Mouse (Mus musculus): ENCODE data around the gene Cntnap1.

The Cntnap1 gene

GRCm38 (mm10) chr11:101185441-101185840, 15.1 kb downstream of the Cntnap1 start:
- DNase-seq (ENCODE audit: low read depth): no peak

DNA sequence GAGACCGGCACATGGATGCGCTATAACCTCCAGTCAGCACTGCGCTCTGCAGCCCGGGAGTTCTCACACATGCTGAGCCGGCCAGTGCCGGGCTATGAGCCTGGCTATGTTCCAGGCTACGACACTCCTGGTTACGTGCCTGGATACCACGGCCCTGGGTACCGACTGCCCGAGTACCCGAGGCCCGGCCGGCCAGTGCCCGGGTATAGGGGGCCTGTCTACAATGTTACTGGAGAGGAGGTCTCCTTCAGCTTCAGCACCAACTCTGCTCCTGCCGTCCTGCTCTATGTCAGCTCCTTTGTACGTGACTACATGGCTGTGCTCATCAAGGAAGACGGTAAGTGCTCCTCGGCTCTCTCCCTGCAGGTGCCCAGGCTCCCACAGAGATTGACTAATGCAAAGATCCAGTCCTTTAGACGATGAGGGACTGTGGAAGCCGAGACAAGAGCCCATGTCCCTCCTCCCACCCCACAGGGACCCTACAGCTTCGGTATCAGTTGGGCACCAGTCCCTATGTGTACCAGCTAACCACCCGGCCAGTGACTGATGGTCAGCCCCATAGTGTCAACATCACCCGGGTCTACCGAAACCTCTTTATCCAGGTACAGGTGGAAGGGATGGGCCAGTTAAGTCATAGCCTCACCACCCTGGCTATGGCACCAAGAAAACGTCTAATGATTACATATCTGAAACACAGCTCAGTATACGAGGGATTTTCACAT, 16.4 kb downstream of the Cntnap1 start:
- no peak for DNase-seq (ENCODE audit: low read depth)

DNA sequence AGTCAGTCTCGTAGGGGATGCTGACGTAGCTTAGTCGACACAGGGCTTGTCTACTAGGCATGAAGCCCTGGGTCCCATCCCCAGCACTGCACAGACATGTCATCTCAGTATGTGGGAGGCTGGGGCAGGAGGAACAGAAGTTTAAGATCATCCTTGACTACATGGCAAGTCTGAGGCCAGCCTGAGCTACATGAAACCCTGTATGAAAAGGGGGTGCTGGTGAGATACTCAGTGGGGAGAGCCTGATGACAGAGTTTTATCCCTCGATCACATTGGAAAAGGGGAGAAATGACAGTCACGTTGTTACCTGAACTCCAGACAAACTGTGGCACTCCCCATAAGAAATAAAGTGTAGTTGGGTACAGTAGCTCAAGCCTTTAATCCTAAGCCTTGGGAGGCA, 17.2 kb downstream of the Cntnap1 start:
- DNase-seq (ENCODE audit: low read depth): no peak

DNA sequence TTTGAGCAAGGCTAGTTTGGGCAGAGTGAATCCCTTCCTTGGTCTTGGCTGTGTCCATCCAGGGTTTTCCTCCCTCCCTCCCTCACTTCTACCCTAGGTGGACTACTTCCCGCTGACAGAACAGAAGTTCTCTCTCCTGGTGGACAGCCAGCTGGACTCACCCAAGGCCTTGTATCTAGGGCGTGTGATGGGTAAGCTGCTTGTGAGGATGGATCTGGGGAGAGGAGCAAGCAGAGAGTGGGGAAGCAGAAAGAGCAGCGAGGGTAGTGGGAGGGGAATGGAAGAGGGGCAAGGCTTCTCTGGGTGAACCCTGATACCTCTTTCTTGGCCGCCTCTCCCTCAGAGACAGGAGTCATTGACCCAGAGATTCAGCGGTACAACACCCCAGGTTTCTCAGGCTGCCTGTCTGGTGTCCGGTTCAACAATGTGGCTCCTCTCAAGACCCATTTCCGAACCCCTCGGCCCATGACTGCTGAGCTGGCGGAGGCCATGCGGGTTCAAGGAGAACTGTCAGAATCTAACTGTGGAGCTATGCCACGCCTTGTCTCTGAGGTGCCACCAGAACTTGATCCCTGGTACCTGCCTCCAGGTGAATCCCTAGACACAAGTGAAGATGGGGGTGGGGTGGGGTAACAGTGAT, 18.0 kb downstream of the Cntnap1 start:
- no peak for DNase-seq (ENCODE audit: low read depth)

DNA sequence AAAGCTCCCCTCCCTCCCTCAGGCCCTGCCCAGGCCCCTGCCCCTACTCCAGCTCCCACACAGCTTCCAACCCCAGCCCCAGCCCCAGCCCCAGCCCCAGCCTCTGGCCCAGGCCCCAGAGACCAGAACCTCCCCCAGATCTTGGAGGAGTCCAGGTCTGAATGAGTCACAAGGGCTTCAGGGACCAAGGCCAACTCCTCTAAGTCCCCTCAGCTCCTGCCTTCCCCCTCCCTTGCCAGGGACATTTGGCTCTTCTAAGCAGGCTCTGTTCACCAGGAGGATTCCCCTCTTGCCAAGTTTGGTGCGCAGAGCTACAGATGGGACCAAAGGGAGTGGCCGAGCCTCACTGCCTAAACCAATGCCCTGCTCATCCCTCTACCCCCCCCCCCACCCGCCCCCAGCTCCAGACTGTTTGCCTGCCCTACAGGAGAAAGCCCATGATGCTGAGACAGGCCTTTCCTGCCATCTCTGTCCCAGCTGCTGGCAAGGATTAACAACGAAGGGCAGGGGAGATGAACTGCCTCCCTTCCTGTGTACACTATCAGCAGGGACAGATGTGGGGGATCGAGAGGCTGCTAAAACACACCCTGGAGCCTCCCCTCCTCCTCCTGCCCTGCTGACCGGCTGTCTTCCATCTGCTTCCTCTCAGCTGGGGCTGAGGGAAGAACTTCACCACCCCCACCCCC, 19.3 kb downstream of the Cntnap1 start:
- peak; percentile 90 for DNase-seq (ENCODE audit: low read depth)

GRCm38 (mm10) chr11:101190181-101190912, 20.0 kb downstream of the Cntnap1 start:
- no peak for DNase-seq (ENCODE audit: low read depth)

- no peak for DNase-seq (ENCODE audit: low read depth)
These were observed 20.9 kb downstream of the Cntnap1 start for GRCm38 (mm10) chr11:101190913-101191907.

DNA sequence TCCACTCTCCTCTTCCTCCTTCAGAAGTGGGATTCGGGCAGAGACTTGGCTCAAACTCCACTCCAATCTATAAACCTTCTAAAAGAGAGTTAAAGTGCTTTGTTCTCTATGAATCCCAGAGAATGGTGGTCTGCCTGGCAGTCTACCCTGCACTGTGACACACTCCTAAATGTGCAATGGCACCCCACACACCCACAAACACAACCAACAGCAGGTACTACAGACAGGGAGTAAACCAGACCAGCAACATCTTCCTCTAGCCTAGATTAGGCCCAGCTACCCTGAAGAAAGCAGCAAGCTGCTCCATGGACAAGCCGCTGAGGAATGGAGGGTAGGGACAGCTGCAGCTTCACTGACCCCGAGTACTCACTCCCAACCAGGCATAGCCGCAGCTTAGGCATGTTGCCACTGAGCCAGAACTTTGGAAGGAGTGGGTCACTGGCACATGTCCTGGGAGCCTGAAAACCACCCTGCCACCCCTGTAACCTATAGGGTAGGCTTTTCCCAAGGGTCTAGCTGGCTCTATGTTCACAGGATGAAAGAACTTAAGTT, 21.7 kb downstream of the Cntnap1 start:
- no peak for DNase-seq (ENCODE audit: low read depth)

GRCm38 (mm10) chr11:101192646-101193045, 22.3 kb downstream of the Cntnap1 start:
- no peak for DNase-seq (ENCODE audit: low read depth)

- DNase-seq (ENCODE audit: low read depth): no peak
These were observed 22.8 kb downstream of the Cntnap1 start for GRCm38 (mm10) chr11:101193076-101193475.

DNA sequence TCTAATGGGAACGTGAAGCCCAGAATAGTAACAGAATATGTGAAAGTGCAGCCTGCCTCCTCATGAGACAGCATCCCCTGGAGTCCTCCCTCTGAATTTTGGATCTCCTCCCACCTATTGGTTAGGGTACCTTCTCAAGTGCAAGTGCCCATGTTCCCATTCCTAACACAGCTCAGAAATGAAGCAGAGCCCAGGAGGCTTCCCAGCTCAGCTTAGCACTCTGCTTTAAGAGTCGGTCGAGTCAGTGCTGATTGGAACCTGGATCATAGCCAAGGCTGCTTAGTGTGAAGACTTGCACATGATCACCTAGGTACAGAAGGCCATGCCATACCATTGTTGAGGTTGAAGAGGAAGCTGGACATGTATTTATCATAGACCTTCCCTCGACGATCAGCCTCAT, 23.8 kb downstream of the Cntnap1 start:
- peak; percentile 41 for DNase-seq (ENCODE audit: low read depth)

DNA sequence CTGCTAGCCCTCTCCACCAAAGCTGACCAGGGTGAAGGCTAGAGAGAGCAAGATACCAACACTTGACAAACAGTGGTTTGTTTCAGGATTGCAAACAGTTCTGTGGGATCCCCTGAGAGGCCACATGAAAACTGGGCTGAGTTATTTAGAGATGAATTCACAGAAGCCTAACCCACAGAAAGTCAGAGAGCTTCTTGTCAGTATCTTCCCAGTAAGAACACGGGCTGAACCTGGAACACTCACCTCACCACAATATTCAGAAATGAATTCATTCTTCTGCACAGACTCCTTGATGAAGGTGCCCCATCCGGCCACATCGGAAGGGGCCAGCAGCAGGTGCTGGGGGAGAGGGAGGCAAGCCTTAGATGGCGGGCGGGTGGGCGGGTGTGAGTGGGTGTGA, 24.3 kb downstream of the Cntnap1 start:
- no peak for DNase-seq (ENCODE audit: low read depth)

DNA sequence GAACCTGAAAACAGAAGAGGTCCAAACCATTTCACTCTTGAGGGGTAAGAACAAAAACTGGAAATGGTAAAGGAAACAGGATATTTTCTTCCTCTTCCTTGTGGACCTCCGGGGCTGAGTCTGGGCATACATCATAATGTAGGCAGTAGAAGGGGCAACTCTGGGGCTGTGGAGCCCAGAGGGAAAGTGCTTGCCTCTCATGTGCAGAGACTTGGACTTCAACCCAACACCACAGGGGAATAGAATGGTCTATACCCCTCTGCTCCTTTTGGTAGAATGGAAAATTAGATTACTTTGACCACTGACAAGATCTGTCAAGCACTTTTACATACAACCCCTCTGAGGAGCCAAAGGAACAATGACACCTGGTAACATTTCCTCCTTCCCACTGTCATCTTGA, 24.8 kb downstream of the Cntnap1 start:
- DNase-seq (ENCODE audit: low read depth): no peak

DNA sequence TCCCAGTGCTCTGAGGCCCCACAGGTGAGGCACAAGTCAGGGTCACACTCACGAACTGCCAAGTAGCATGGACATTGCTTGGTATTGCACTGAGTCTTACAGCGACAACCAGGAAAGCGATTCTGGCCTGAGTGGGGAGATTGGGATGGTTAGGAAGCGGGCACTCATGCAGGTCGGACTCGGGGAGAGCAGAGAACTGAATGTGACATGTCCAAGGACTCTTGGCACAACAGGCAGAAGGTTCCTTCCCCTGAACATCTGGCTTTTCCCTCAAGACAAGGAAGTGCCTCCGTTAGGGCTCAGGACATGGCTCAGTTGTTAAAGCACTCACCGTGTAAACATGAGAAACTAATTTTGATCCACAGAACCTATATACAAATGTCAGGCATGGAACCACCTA, 25.2 kb downstream of the Cntnap1 start:
- DNase-seq (ENCODE audit: low read depth): no peak

GRCm38 (mm10) chr11:101196175-101196574, 25.9 kb downstream of the Cntnap1 start:
- DNase-seq (ENCODE audit: low read depth): no peak

DNA sequence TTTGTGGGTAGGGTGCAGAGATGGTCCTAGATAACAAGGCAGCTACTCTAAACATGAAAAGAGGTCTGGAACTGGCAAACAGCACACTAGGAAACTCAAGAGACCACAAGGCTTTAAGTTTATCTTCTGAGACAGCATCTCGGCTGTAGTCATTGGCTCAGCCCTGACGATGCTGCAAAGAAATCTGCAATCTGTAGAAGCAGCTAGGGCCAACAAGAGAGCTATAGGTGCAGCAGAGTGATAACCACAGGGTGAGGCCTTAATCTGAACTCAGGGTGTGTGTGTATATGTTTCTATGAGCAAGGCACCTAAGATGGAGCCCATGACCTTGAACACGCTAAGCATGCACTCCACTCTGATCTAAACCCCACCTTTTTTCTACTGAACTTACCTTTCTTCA, 29.2 kb downstream of the Cntnap1 start:
- DNase-seq (ENCODE audit: low read depth): no peak

- peak; percentile 71 for DNase-seq (ENCODE audit: low read depth)
These were observed 30.7 kb downstream of the Cntnap1 start for GRCm38 (mm10) chr11:101200986-101201385.

DNA sequence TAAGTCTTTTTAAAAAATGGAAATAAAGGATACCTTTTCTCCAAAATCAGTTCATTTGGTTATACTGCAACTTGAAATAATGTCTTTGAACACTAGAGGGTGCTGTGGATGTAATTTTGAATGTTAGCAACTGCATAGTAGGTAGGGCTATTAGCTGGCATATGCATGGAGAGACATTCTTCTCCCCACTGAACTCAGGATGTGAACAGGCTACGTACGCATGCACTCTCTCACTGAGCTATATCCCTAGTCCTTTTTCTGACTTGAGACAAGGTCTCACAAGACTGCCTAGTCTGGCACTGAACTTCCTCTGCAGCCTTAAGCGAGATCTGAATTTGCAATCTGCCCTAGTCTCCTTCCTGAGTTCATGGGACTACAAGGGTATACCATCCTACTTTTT, 41.6 kb downstream of the Cntnap1 start:
- DNase-seq (ENCODE audit: low read depth): peak; percentile 93

DNA sequence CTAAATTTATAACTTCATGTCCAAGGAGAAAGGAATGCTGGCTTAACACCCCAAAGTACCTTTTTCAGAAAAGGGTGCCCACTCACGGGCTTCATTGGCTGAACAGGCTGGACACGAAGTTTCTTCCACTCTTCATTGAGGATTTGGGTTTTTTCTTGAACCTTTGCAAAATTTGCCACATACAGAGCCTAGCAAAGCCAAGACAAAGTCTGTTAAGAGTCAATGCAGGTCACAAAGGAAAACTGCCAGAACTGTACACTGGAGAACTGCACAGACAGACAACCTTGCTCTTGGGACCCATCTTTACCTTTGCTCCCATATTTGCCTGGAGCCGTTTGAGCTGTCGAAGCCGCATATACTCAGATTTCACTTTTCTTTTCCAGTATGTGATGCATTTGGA, 46.6 kb downstream of the Cntnap1 start:
- DNase-seq (ENCODE audit: low read depth): no peak

- no peak for DNase-seq (ENCODE audit: low read depth)
These were observed 48.2 kb downstream of the Cntnap1 start for GRCm38 (mm10) chr11:101218436-101219055.

DNA sequence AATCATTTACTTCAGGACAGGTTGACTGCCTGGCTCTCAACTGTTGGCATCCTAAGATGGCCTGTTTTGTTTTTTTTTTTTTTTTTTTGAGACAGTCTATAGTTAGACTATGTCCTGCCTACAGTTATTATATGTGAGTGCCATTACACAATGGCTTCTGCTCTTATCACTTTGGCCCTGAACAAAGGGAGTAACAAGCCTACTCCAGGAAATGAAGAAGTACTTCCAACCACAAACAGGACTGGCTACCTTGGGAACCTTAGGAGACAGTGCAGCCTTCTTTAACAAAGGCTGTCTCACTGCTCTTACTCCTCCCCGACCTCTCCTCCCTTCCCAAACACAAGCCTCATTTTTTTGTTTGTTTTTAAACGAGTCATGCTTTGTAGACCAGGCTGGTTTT, 50.5 kb downstream of the Cntnap1 start:
- no peak for DNase-seq (ENCODE audit: low read depth)
